Mouse (Mus musculus) gastrocnemius, adult 8-10 months (tissue): ENCODE measurements at regions not wholly inside any gene's neighbourhood (a gene's known extent, or its start where the extent isn't known, plus 50 kb on each side); places are given as distances from the start of the nearest gene placed in this dataset.

ENCODE experiments used
- DNase-seq, 2 experiments: peaks; one replicate each; pipeline ENCODE4 v3.0.0; 2022; ENCODE audit warnings: low spot score in 2 of 2

GRCm38 (mm10) chr10:9296055-9296454 lies 379.0 kb downstream of the Samd5 start:
- DNase-seq, result no peak

- no peak for DNase-seq
These were observed 379.7 kb downstream of the Samd5 start for GRCm38 (mm10) chr10:9295269-9295668.

DNA sequence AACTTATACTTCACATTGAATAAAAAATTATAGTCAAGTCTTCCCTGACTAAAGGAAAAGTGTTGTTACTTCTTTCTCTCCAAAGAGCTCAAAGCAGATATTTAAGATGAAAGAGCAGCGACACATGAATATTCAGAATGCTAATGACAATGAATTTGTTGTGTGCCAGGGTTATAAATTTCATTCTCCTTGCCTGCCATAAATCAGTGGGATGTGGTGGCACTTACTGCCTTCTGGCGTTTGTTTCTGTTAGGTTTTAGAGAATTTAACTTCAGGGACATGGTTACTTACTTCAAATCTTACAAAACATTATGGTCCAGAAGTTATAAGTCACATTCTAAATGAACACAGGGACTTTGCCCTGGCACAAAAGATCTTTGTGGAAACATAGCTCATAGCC lies 380.4 kb downstream of the Samd5 start:
- DNase-seq, result no peak

DNA sequence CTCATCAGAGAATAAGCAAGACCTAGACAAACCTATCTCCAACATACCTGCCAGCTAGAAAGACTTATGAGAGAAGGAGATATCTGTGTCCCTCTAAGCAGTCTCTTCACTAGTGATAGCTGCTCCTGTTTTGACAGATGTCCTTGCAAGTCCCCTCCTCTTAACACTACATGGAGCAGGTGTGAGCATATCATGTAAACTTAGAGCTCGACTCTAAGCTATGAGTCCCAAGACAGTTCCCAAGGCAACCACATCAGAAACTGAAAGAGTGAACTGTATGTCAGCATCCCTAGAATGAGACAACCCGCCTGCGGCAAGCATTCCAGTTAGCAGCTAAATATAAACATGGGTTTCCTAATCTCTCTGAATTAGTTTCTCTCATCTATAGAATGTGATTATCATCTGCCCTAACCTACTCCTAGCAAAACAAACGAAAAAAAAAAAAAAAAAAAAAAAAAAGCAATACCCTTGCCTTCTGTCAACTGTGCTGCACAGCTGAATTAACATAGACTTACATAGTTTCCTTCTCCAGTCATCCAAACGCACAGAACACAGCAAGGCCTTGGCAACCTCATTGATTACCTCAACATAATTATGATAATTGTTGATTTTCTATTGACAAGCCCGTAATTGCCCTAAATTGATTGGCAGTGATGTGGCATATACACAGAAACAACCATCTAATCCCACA lies 383.4 kb downstream of the Samd5 start:
- DNase-seq, result no peak

DNA sequence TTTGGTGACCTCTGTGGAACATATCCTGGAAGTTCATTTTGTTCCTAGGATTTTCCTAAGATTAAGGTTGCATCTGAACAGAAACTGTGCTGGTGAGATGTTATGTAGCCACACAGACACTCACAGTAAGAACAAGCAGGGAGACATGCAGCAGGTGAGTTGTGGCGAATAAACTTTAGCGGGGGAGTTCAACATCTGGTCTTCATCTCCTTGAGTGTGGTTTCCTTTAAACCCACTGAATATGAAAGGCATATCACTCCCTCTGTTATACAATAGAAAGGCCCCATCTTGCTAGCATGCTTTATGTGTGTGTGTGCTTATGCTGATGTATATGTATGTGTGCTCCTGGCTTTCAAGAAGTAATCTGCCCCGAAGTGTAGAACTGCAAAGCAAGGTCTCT lies 387.1 kb upstream of the Sash1 start:
- no peak for DNase-seq

- DNase-seq, result no peak
These were observed 386.4 kb upstream of the Sash1 start for GRCm38 (mm10) chr10:9272243-9272642.

- DNase-seq, result no peak
These were observed 379.7 kb upstream of the Sash1 start for GRCm38 (mm10) chr10:9265528-9265927.

DNA sequence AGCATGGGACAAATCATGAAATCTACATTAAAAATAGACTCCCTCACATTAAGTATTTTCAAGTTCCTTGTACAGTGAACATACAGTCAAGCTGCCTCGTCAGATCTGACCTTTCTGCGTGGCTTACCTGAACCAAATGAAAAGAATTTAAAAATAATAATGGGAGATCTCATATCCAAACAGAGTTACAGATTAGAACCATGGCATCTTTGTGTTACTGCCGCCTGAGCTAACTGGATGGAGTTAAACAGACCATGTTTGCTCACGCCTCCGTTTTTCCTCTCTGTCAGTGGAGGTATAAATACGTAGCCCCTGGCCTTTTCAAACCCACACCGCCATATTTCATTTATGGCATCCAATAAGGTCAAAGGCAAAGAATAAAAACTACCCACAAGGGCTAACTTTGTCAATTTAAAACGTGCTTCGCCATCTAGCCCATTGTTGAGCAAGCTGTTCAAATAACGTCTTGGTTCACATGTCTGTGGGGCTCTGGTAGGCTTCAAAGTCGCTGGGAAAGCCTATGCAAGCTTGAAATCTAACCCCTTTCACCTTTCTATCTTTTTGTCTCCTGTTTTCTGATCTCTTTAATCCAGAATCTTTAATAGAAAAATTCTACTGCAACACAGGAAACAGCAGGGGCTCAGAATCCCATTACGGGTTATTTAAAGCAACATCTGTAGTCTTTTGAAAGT lies 378.6 kb upstream of the Sash1 start:
- no peak for DNase-seq

DNA sequence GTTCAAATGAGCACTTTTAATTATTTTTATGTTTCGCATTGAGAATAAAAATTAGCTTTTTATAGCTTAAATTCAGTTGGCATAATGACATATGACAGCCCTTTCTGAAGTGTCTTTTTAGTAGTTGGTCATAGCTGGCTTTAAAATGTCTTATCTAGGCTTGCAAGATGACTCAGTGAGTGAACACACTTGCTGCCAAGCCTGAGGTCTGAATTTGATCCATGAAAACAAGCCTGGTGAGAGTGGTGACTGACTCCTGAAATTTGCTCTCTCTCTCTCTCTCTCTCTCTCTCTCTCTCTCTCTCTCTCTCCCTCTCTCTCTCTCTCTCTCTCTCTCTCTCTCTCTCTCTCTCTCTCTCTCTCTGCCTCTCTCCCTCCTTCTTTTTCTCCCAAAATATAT lies 372.8 kb upstream of the Sash1 start:
- no peak for DNase-seq

DNA sequence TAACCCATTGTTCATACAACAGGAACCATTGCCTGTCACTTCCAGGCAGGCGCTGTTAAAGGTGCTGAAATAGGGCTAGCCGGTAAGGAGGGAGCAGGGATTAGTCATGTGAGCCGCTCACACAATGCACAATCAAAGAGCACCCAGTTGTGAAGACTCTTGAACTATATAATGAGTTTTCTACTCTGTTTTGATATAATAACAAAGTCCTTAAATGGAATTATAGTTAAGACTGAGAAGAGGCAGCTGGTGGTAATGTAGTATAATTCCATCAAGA lies 367.0 kb upstream of the Sash1 start:
- DNase-seq, result no peak

DNA sequence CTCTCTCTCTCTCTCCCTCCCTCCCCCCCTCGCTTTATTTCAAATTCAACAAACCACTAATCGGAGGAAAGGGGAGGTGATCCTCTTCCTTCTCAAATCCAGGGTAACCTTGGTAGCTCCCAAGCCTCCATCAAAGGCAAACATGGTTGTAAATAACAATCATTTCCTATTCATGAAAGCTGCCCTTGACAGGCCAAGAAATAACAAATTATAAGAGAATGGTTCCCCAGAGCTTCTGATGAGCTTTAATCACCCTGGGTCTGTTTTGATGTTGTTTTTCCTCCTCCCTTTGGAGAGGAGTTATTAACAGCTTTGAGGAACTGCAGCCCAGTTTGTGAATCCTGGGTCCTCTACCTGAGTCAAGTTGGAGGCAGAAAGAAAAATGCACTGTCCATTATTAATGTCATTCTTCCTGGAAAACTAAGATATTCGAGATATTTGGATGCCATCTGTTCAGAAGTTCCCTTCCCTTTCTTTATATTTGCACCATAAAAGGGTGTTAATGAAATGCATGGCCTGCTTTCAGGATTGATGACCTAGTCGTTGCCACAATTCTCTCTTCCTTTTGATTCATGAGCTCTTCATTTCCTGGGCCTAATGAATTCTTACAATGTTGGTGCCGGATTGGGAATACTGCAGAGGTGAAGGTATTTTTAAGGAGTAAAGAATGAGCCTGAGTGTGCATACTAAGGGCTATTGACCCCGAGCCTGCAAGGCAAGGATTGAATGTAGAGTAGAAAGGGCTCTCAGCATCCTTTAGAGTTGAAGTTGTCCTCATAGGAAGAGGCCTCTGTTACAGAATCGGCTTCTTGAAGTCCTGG lies 366.5 kb upstream of the Sash1 start:
- DNase-seq, result no peak

GRCm38 (mm10) chr10:9243281-9243618 lies 357.4 kb upstream of the Sash1 start:
- DNase-seq, result no peak

GRCm38 (mm10) chr10:9242596-9243280 lies 356.9 kb upstream of the Sash1 start:
- DNase-seq, result no peak

DNA sequence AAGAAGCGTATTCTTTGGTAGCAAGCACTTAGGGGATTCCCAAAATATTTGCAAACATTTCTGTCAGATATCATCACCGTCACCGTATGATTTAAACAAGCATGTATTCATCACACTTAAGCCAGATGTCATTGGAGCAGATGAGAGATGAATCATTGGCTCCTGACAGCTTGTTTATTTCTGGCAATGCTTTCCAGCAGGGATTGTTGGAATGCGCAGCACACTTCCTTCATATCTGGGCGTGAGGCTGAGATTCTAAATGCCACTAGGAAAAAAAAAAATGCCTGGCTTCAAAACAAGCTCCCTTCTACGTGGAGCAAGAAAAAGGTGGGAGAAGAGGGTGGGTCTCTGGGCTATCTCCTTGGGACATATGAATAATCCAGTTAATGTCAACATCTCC lies 354.1 kb upstream of the Sash1 start:
- DNase-seq, result no peak

DNA sequence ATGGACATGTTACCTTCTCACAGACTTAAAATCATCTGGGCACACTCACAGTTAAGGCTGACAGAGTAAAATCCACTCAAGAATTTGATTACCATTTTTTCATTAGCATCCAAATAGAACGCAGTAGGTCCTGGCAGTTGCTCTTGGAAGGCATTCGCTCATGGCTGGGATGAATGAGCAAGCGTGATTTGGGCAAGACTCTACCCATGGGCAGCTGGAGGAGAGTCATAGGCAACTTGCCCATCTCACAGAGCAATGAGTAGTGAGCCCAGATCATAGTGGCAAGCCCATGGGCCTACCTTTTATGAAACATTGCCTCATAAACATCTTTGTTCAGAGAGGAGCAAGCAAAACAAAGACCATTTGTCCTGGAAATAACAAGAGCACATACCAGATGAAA lies 345.9 kb upstream of the Sash1 start:
- no peak for DNase-seq

DNA sequence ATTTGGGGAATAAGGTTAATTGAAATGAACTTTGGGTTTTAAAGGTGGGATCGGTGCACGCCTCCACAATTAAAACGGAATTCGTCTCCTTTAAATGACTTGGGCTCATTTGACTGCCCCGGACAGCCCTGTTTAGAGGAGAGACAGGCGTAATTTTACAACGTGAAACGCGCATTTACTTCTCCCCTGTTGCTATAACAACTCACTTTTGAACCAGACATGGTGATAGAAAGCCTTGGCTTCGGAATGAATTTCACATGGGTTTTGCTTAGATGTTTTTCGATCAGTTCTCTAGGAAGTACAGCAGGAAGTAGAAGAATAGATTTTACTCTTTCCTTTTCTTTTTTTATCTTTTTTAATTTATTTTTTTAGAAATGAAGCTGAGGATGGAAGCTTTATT lies 343.2 kb upstream of the Sash1 start:
- DNase-seq, result no peak

GRCm38 (mm10) chr10:9227361-9227760 lies 341.5 kb upstream of the Sash1 start:
- no peak for DNase-seq

GRCm38 (mm10) chr10:9210646-9211045 lies 324.8 kb upstream of the Sash1 start:
- no peak for DNase-seq

GRCm38 (mm10) chr10:9204096-9204495 lies 318.2 kb upstream of the Sash1 start:
- DNase-seq, result no peak

GRCm38 (mm10) chr10:9203323-9203722 lies 317.5 kb upstream of the Sash1 start:
- DNase-seq, result no peak

DNA sequence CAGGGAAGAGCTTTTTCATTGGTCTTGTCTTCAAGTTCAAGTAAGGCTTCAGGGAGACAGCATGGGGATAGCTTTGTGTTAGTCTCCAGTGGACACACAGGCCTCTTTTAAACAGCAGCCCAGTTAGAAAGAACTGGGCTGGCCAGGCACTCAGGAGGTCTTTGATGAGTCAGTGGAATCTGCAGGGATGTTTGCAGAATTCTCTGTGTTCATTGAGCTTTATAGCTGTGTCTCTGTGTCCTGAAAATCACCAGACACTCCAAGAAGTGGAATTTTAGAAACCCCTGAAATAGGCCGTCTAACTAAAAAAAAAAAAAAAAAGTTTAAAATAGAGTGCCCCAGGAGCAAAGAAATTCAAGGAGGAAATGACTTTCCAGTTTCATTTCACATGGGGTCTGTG lies 317.1 kb upstream of the Sash1 start:
- DNase-seq, result no peak

DNA sequence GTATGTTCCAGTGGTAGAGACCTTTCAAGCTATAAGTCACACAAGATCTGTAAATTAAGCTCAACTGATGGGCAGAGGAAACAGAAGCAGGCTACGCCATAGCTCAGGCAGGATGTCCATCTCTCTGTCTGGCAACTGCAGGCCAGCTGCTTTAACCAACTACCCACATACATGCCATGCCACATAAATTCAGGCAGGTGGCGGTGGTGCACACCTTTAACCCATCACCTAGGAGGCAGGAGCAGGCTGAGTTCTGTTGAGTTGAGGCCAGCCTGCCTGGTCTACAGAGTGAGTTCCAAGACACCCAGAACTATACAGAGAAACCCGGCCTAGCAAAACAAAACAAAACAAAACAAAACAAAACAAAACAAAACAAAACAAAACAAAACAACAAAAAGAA lies 289.1 kb upstream of the Sash1 start:
- no peak for DNase-seq
